Mouse (Mus musculus) granulocyte monocyte progenitor cell, adult 5-6 weeks (primary cell): ENCODE data around the gene Gbp9. TPM values are rescaled to one million over a fixed set of nuclear protein-coding genes. Genes with fewer than 3 reads are reported as not detected.
"Not testable (repeated sequence)": the region's sequence is repeated elsewhere in the genome, so short reads cannot be mapped to it uniquely, and the experiment has no call there.

Experiments
- ATAC-seq: replicated peaks from 2 replicates; pipeline ENCODE4 v1.8.0; 2016; ENCODE audit warnings: mild to moderate bottlenecking, moderate TSS enrichment, inconsistent platforms; ENCODE audit not compliant: poor library complexity, severe bottlenecking
- total RNA-seq, 2 experiments: library from RNA; stranded (forward) in 1 of 2; stranded (reverse) in 1 of 2; fragments of 200-712, 200-1000 nt in 1 of 2; fragments of >200 nt in 1 of 2; fragmentation: Nextera tagmentation in 1 of 2; gene quantifications; 2 replicates each; pipeline ENCODE4 v1.2.3; 2014 to 2017

Gbp9 gene
- total RNA-seq (2014; fragmentation: Nextera tagmentation) (not detected in 2 replicates), total RNA-seq (2017) (0.26 and 1.9 TPM in 2 replicates)

- ATAC-seq = peak; percentile 83
Observed at GRCm38 (mm10) chr5:105139409-105140088, at the start of gene Gbp9, which contains the start of the genes Gbp8 and Gbp4. TSS of gene Gbp9 (minus strand) at chr5:105139539. TSS of gene Gbp8 (minus strand) at chr5:105139540. TSS of gene Gbp4 (minus strand) at chr5:105139586.

DNA sequence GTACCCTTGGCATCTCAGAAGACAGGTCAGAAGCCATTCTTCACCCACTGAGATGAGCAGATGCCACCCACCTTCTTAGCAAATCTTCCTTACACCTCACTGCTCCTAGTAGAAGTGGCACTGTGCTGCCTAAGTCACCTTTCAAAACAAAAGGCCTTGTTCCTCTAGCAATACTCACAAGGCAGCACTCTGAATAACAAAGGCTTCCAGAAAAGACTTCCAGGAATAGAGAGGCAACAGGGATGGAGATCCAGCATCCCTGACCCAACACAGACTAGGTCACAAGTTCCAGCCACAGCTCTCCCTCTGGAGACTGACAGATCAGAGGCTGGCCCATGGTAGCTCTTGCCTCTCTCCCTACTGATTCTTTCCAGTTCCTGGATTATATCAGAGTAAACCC, 42.1 kb upstream of the Gbp9 start:
- ATAC-seq = no peak

DNA sequence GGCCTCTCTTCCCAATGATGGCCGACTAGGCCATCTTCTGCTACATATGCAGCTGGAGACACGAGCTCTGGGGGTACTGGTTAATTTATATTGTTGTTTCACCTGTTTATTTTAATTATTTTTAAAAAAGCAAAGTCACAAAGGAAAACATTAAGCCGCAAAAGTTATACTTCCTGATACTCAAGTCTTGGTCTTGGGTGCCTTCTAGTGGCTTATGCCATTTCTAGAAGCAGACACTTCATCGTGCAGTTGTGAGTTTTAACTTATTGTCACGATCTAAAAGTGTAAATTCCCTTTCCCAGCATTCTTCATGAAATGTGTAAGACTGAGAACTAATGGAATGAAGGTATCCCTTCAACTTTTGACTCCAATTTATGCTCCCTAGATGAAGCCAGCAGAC, 17.2 kb upstream of the Gbp9 start:
- ATAC-seq = no peak

- no peak for ATAC-seq
Observed at GRCm38 (mm10) chr5:105154049-105154448, 14.7 kb upstream of the Gbp9 start.

GRCm38 (mm10) chr5:105148062-105148461, 8.7 kb upstream of the Gbp9 start:
- ATAC-seq = peak; percentile 80

- no peak for ATAC-seq
Observed at GRCm38 (mm10) chr5:105146447-105146846, 7.1 kb upstream of the Gbp9 start.

DNA sequence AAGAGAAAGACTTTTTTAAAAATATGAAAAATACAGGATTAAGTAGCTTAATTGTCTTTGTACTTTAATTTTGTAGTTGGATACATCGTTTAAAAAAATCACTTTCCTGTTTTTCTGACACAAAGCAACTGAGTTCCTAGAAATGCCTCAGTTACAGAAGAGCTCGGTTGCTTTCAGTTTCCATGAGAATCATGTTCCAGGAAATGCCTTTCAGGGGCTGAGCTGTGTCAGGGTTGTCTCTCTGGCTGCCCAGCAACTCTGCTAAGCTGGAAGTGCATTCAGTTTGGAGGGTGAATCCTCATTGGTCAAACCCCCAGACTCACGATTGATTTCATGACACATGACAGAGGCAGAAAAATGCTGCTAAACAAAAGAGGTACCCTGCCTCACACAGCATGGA, 6.4 kb upstream of the Gbp9 start:
- ATAC-seq = not testable (repeated sequence)

GRCm38 (mm10) chr5:105140089-105140810, 911 bp upstream of the Gbp9 start:
- 0 out of 2 replicates have a peak, but pooled peaks have one; percentile 15 for ATAC-seq

DNA sequence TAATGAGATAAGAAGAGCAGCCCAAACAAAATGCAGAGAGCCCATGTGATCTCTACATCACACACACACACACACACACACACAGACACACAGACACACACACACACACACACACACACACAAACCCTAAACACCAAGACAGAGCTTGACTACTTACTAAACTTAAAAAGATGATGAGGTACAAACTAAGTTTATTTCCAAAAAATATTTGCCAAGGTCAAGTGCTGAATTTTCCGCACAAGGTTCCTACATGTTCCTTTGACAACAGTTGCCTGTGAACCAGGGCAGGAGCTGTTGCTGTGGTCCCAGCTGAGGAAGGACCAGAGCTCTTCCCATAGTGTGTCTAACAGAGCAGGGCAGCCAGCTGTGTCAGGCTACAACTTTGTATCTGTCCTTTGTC, 433 bp downstream of the Gbp9 start:
- ATAC-seq = no peak

- not testable (repeated sequence) for ATAC-seq
Observed at GRCm38 (mm10) chr5:105136706-105137304, 2.5 kb downstream of the Gbp9 start.

DNA sequence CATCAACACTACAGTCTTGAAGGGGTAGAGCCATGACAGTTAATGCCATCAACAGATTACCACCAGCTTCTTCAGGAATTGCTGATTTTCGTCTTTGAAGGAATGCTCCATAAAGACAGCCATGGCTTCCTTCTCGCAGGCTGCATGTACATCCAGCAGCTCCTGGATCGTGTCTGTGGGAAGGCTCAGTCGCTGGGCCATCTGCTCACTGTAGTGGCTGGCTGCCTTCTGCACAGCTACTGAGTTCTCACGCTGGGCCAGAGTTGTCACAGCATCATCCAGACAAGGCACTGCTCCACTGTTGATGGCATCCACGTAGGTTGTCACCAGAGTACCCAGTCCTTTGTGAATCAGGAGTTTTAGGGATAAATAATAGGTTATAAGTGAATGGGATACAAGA, 17.6 kb downstream of the Gbp9 start:
- not testable (repeated sequence) for ATAC-seq

DNA sequence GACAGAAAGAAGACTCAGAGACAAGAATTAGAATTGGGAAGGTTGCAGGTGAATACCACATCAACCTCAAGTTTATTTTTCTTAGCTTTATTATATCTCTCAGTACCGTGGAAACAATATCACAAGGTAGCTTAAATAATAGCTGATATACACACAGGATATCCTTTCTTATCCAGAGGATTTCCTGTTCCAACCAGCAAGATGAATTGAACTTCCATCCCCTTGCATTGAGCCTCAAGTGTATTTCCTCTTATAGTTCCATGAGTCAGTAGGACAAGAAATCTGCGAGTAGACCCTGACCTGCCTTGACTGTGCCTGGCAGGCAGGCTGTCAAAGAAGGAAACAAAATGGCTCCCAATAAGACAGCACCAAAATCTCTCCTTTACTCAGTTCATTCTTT, 23.6 kb downstream of the Gbp9 start:
- no peak for ATAC-seq

DNA sequence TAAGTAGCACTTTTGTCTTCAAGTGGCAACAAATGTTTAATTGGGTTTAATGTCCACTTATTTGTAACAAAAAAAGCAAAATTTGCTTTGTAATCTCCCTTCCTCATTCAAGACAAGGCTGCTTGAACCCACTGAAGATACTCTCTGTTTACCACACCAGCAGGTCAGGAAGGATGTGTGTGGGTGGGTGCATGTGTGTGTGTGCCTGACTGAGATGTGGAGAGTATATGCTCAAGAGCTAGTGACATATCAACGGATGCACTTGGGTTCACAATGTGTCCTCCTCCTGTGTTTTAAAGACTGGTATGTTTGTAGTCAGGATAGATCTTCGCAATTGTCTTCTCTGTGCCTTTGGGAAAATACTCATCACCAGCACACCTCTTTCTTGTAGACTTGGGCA, 24.6 kb downstream of the Gbp9 start:
- no peak for ATAC-seq

DNA sequence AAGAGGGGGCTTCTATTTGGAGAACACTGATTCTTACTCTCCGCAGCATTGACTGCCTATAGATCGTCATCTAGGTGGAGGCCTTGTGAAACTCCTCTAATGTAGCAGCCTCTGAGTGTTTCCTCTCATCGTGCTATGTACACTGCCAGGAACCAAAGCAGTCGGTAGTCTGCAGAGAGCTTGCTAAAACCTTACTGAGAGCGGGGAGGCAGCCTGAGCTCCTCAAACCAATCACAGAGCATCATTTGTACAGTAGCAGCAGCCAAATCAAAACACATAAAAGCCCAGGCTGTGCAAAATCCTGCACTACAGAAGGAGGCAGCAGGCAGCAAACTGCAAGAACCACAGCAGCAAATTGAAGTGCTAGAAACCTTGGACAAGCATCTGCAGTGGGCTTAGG, 25.7 kb downstream of the Gbp9 start:
- no peak for ATAC-seq

GRCm38 (mm10) chr5:105110271-105110852, 29.0 kb downstream of the Gbp9 start:
- peak; percentile 87 for ATAC-seq

DNA sequence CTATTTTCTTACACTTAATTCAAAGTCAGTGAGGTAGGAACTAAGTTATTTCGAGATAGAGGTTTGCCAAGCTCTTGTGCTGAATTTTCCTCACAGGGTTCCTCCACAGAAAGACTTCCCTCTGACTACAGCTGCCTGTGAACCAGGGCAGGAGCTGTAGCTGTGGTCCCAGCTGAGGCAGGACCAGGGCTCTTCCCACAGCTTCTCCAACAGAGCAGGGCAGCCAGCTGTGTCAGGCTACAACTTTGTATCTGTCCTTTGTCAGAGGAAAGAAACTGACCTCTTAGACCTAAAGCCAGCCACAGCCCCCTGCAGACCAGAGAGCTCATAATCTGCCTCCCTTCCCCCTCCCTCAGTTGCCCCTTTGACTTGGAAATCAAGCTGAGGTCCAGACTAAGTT, 29.6 kb downstream of the Gbp9 start:
- peak; percentile 43 for ATAC-seq

DNA sequence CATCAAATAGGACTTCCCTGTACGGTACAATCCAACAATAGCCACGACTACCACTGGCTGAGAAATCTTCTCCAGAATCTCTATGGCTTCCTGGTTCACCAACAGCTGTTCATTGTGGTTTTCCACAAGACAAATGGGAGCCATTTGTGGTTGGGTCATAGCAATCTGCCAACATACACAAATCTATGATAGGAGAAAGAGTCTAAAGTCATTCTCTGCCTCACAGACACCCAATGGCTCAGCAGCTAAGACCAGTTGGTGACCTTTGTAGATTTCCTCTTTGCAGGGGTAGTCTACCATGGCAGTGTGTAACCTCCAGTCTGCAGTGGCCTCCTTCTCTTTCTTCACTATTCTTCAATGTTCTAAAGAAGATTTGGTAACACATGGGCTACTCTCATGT, 33.6 kb downstream of the Gbp9 start:
- not testable (repeated sequence) for ATAC-seq

DNA sequence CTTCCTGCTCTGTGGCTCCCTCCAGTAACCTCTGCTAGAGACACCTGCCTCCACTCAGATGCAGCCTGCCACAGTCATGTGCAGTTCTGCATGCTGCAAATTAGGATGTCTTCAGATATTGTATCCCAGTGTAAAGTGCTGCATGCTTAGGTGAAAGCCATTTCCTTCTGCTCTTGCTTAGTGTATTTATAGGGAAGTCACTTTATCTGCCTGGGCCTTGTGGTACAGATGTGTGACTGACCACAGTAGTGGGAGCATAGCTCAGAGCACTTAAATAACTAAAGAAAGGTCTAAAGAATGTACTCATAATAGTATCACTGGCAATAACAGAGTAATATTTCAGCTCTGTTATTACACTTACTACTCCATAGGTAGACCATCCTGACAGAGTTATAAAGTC, 57.4 kb downstream of the Gbp9 start:
- ATAC-seq = no peak

DNA sequence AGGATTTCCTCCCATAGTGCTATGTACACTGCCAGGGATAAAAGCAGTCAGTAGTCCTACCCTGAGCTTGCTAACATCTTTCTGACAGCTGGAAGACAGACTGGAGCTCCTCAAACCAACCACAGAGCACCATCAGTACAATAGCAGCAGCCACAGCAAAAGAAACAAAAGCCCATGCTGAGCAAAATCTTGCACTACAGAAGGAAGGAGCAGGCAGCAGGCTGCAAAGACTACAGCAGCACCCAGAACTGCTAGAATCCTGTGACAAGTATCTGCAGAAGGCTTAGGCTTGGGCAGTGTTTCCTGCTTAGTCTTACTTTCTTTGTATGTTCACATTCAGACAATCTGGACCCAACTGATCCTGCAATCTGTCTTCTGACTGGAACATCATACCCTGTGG, 71.0 kb downstream of the Gbp9 start:
- not testable (repeated sequence) for ATAC-seq

GRCm38 (mm10) chr5:105064443-105064842, 74.9 kb downstream of the Gbp9 start:
- ATAC-seq = peak; percentile 69

DNA sequence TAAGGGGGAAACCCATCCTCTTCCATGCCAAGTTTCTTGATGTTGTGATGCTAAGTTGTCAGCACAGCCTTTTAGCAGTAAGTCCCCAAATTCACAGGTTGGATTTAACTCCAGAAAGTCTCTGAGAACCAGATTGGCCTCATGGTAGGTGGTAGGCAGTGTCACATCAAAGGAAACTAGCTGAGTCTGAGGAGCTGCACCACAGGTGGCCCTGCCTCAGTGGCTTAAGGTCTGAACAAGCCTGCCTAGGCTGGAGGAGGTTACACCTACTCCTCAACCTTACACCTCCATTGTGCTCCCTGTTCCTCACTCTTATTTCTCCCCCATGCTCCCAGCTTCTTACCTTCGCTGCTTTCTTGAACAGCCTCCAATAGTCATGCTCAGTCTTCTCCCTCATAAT, 76.0 kb downstream of the Gbp9 start:
- ATAC-seq = no peak
